Mouse (Mus musculus): Measurements from ENCODE around the gene Actg2.

- peak; percentile 19; the same call in 1 of the 2 replicates for TF ChIP-seq CTCF (IDR thresholded peaks at IDR 0.05; ENCODE audit: borderline replicate concordance, insufficient read depth, low read length)
- TF ChIP-seq POLR2A (IDR thresholded peaks at IDR 0.05; ENCODE audit: low read depth, low read length), result no peak
Observed at GRCm38 (mm10) chr6:83568901-83569862, 33.1 kb upstream of the Actg2 start.
